Mouse (Mus musculus) intestine, embryonic 14.5 days (tissue): ENCODE data around the gene Slc39a1. TPM values are rescaled to one million over a fixed set of nuclear protein-coding genes. Genes with fewer than 3 reads are reported as not detected.

Source experiments
- ATAC-seq: fragments of 200-750 bp; cut with Nextera tagmentation; replicated peaks from 2 replicates; pipeline ENCODE4 v1.8.0; 2017; ENCODE audit warnings: low read depth, moderate number of reproducible peaks, moderate TSS enrichment, moderate library complexity; ENCODE audit not compliant: low FRiP score, low TSS enrichment
- DNase-seq: peaks from one replicate; pipeline ENCODE4 v3.0.0-alpha.2; 2018; ENCODE audit warnings: low spot score
- H3K27ac ChIP-seq: fragments of 300-500 bp; sonication (generic); 2 replicates; pipeline ENCODE4 v1.5.1; 2014; ENCODE audit warnings: low read depth, mild to moderate bottlenecking, control low read depth
- H3K27me3 ChIP-seq: fragments of 300-500 bp; sonication (generic); replicated peaks from 2 replicates; pipeline ENCODE4 v1.6.1; 2014; ENCODE audit warnings: low read length, control low read depth; ENCODE audit not compliant: control insufficient read depth, insufficient read depth
- H3K36me3 ChIP-seq: fragments of 300-500 bp; sonication (generic); 2 replicates; pipeline ENCODE4 v1.6.1; 2014; ENCODE audit warnings: low read length, control low read depth; ENCODE audit not compliant: control insufficient read depth, insufficient read depth
- H3K4me1 ChIP-seq: fragments of 300-500 bp; sonication (generic); replicated peaks from 2 replicates; pipeline ENCODE4 v1.6.1; 2014; ENCODE audit warnings: low read length, control low read depth, mixed read lengths; ENCODE audit not compliant: control insufficient read depth, insufficient read depth
- H3K4me2 ChIP-seq: fragments of 300-500 bp; sonication (generic); 2 replicates; pipeline ENCODE4 v1.6.1; 2014; ENCODE audit warnings: low read length
- H3K4me3 ChIP-seq: fragments of 300-500 bp; sonication (generic); 2 replicates; pipeline ENCODE4 v1.5.1; 2014; ENCODE audit warnings: low read depth, low read length, control low read depth, mixed read lengths
- H3K9ac ChIP-seq: fragments of 300-500 bp; sonication (generic); 2 replicates; pipeline ENCODE4 v1.6.1; 2014; ENCODE audit warnings: mild to moderate bottlenecking, low read length
- H3K9me3 ChIP-seq: fragments of 300-500 bp; sonication (generic); 2 replicates; pipeline ENCODE4 v1.6.1; 2016; ENCODE audit warnings: low read length, control low read depth; ENCODE audit not compliant: control insufficient read depth
- WGBS: fragments of 180-500 bp; shearing (Covaris S2); extraction: QIAGEN DNeasy Blood & Tissue Kit; methylation state at CpG from one replicate; pipeline ENCODE4 v1.1.7; 2014; 5-methylcytosine and 5-hydroxymethylcytosine counted together
- microRNA-seq: library from miRNA; unstranded; fragments of <30 nt; microRNA quantifications from one replicate; pipeline ENCODE4, GENCODE M21; 2016
- polyA plus RNA-seq: library from polyadenylated mRNA; unstranded; fragments of >200 nt; fragmentation: Nextera tagmentation; extraction: Ambion mirVana; gene quantifications from 2 replicates; pipeline ENCODE4 v1.2.1, GENCODE M21; 2014

Gene Slc39a1
- polyA plus RNA-seq, 1 experiment from 2014 or later: 104 TPM

DNA sequence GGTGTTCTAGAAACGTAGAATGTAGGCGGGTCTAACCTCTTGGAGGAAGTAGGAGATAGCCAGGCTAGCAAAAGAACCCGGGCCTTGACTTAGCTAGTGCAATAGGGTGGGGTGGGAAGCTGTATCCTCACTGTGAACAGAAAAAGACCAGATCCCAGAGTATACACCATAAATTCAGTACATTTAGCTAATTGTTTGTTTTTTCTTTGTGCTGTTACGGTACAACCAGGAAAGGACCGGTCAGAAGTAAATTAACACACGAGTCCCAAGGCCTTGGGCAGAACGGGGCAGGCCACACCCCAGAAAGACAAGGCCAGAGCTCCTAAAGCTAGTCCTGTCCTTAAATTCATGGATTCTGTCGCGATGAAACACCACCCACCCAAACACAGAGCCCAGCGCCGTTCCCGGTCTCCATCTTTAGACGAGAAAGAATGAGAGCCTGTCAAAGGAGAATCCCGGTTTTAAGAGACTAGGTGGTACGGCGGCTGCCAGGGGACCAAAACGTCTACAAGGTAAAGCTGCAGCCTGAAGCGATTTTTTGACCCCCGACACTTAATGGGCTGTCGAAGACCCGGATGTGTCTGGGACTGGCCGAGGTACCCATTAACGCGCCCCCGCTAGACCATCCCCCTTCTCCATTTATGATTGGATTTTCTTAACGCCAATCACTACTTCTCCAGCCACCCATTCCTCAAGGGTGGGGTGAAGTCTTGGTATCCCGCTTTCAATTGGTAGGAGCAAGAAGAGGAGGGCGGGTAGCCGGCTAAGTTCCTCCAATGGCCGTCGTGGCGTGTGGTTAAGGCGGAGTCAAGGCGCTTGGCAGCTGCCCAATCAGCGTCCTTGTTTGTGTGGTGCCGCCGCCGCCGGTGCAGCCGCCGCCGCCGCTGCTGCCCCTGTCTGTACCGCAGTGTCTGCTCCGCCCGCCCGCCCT is 44.6 kb downstream of the Slc39a1 start, which contains the start of gene Gatad2b:
Gene Gatad2b (plus strand): TSS at position 834 of the 931 bp plus-strand sequence.
- Histone ChIP-seq H3K4me1 (peaks cover 13% of the 10 kb centered on the region; the same call in 1 of the 2 replicates), H3K36me3 (no peaks in the 10 kb centered on the region), H3K9me3 (no peaks in the 10 kb centered on the region), H3K4me3 (peak within 1 kb of the TSS; percentile 74), H3K27ac (peak within 1 kb of the TSS; percentile 96), H3K27me3 (no peaks in the 10 kb centered on the region), H3K9ac (peak within 1 kb of the TSS; percentile 77), H3K4me2 (peak within 1 kb of the TSS; percentile 91)
- peak; percentile 100 for DNase-seq
- WGBS: under 1% methylated on average over 45 of the region's 47 CpGs
- ATAC-seq: peak; percentile 99

DNA sequence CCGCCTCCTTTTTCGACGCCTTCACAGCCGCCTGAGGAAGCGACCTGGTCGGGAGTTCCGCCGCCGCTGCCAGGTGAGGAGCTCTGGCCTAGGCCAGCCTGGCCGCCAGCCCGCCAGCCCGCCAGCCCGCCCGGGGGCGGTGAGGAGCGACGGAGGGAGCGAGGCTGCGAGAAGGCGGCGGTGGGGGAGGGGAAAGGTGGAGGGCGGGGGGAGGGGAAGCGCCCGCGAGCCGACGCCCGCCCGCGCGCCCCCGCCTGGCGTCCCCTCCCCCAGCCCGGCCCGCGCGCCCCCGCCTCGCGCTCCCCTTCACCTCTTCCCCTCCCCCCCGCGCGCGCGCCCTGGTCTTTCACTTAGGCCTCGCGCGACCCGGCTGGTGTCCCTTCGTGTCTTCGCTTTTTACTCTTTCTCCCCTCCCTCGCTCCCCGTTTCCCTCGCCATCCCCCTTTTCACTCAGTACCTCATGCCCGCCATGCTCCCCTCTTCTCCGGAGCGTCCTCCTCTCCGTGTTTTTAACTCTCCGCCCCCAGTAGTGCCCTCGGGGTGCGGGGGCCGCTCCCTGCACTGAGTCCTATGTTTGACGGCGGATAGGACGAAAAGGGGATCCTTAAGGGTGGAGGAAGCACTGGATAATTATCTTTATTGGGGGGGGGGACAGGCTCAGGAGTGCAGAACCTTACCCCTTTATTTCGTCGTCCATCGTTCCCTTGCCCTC is 45.5 kb downstream of the Slc39a1 start:
- Histone ChIP-seq H3K9ac (peak overlapping the region; percentile 74), H3K4me3 (peak overlapping the region; percentile 74), H3K27ac (peak overlapping the region; percentile 96), H3K4me1 (peaks cover 13% of the 10 kb centered on the region; the same call in 1 of the 2 replicates), H3K27me3 (no peaks in the 10 kb centered on the region), H3K9me3 (no peaks in the 10 kb centered on the region), H3K36me3 (no peaks in the 10 kb centered on the region), H3K4me2 (peak overlapping the region; percentile 91)
- peak; percentile 56 for ATAC-seq
- peak; percentile 87 for DNase-seq
- WGBS: under 1% methylated on average over 25 of the region's 68 CpGs

DNA sequence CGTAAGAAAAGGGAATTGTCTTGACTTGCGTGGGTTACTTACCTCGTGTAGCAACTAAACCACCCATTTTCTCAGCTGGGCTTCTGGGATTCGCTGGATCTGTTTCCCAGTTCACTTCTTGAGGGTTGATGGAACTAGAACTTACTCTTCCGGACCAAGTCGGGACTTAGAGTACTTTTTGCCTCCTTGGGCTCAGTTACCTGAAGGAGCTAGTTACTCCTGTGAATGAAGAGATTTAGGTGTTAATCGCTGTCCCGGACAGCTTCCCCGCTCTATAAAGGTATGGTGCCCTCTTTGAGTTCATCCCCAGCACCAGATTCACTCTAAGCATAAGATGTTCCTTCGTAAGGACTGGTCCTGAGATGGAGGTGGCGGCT is 46.1 kb downstream of the Slc39a1 start:
- Histone ChIP-seq H3K27ac (peak overlapping the region; percentile 96), H3K4me1 (peaks cover 13% of the 10 kb centered on the region; the same call in 1 of the 2 replicates), H3K36me3 (no peaks in the 10 kb centered on the region), H3K4me2 (peak overlapping the region; percentile 91), H3K9ac (peak overlapping the region; percentile 74), H3K4me3 (peak overlapping the region; percentile 74), H3K27me3 (no peaks in the 10 kb centered on the region), H3K9me3 (no peaks in the 10 kb centered on the region)
- ATAC-seq (no peak), DNase-seq (no peak)
- WGBS: 3% methylated on average over 11 of the region's 11 CpGs

DNA sequence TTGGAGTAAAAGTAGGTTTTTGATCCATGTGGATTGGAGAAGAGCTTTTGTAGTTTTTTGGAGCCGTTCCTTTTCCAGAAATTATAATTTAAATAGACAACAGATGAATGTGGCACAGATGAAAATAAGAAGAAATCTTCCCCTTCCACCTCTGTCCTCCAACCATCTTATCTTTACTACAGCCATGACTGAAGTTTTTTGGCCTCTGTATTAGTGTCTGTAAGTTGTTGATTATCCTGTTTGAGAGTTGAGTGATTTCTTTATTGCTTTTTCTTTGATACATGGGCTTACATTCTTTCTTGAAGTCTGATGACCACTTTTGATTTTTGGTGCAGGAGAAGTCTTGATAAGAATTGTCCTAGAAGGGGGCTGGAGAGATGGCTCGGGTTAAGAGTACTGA is 46.7 kb downstream of the Slc39a1 start:
- Histone ChIP-seq H3K27ac (no peak overlapping the region), H3K9ac (no peak overlapping the region), H3K4me3 (peak overlapping the region; percentile 74), H3K9me3 (no peaks in the 10 kb centered on the region), H3K4me1 (peaks cover 13% of the 10 kb centered on the region; the same call in 1 of the 2 replicates), H3K27me3 (no peaks in the 10 kb centered on the region), H3K36me3 (no peaks in the 10 kb centered on the region), H3K4me2 (peak overlapping the region; percentile 91)
- WGBS: 67% methylated on average over 2 of the region's 2 CpGs
- DNase-seq (no peak), ATAC-seq (no peak)

Small RNA genes lying within 50 kb of the gene (microRNA-seq; reads per million reads assigned to microRNA genes)
- gene Mir7012: not detected

Other genes with a start within 250 kb of the Slc39a1 start
- gene Hax1, start 249.4 kb upstream of the Slc39a1 start, polyA plus RNA-seq: 121 and 126 TPM in 2 replicates
- 166 and 175 TPM in 2 replicates for gene 4933434E20Rik, start 196.5 kb upstream of the Slc39a1 start, polyA plus RNA-seq
- gene Ubap2l, start 195.5 kb upstream of the Slc39a1 start, polyA plus RNA-seq: 214 and 227 TPM in 2 replicates
- 574 and 579 TPM in 2 replicates for gene Tpm3, start 175.5 kb upstream of the Slc39a1 start, polyA plus RNA-seq
- 0.50 and 0.53 TPM in 2 replicates for gene Nup210l, start 144.0 kb upstream of the Slc39a1 start, polyA plus RNA-seq
- 2,123 and 2,244 TPM in 2 replicates for gene Rps27, start 34.5 kb upstream of the Slc39a1 start, polyA plus RNA-seq
- 10.2 and 12.3 TPM in 2 replicates for gene Rab13, start 34.5 kb upstream of the Slc39a1 start, polyA plus RNA-seq
- gene Jtb, start 16.6 kb upstream of the Slc39a1 start, polyA plus RNA-seq: 112 and 114 TPM in 2 replicates
- gene Creb3l4, start 4.7 kb upstream of the Slc39a1 start, polyA plus RNA-seq: 5.8 and 6.9 TPM in 2 replicates
- gene Crtc2, start 6.0 kb downstream of the Slc39a1 start, polyA plus RNA-seq: 17.3 and 17.5 TPM in 2 replicates
- gene Dennd4b, start 17.0 kb downstream of the Slc39a1 start, polyA plus RNA-seq: 3.6 and 4.9 TPM in 2 replicates
- gene Gatad2b, start 45.0 kb downstream of the Slc39a1 start, polyA plus RNA-seq: 15.5 and 16.0 TPM in 2 replicates
- gene Slc27a3, start 141.8 kb downstream of the Slc39a1 start, polyA plus RNA-seq: 10.2 and 11.0 TPM in 2 replicates
- gene Ints3, start 185.4 kb downstream of the Slc39a1 start, polyA plus RNA-seq: 31.2 and 31.7 TPM in 2 replicates
- 5.3 and 5.9 TPM in 2 replicates for gene Npr1, start 217.7 kb downstream of the Slc39a1 start, polyA plus RNA-seq
- gene Ilf2, start 228.0 kb downstream of the Slc39a1 start, polyA plus RNA-seq: 188 and 207 TPM in 2 replicates
- 67.5 and 80.6 TPM in 2 replicates for gene Snapin, start 242.9 kb downstream of the Slc39a1 start, polyA plus RNA-seq